Mouse (Mus musculus): ENCODE results near the gene Gm28035. TPM values are rescaled to one million over a fixed set of nuclear protein-coding genes. Genes with fewer than 3 reads are reported as not detected.
A peak's percentile ranks its signal among the peaks of the same experiment; 100 is the strongest.

The Gm28035 gene
- polyA plus RNA-seq, 1 experiment from 2014 or later: 0.25 TPM

- peaks cover 14% of the 10 kb centered on the region for H3K4me1 ChIP-seq (ENCODE audit: control insufficient read depth, insufficient read depth, low read length)
- H3K27me3 ChIP-seq (ENCODE audit: control insufficient read depth, insufficient read depth, low read length): no peaks in the 10 kb centered on the region
- 88% methylated on average over 5 of the region's 5 CpGs for WGBS
- no peak overlapping the region for H3K4me3 ChIP-seq (replicated peaks; ENCODE audit: low read depth, low read length)
- ATAC-seq (ENCODE audit: low FRiP score, low TSS enrichment) (no peak), DNase-seq (no peak)
- no peak overlapping the region for H3K27ac ChIP-seq (replicated peaks; ENCODE audit: low read depth, low read length)
- H3K36me3 ChIP-seq (ENCODE audit: control insufficient read depth, insufficient read depth, low read length): peaks cover 6% of the 10 kb centered on the region
- H3K9ac ChIP-seq (replicated peaks; ENCODE audit: low read length): no peak overlapping the region
- H3K9me3 ChIP-seq (ENCODE audit: control insufficient read depth, low read length): no peaks in the 10 kb centered on the region
- no peak overlapping the region for H3K4me2 ChIP-seq (ENCODE audit: low read length)
Measured at GRCm38 (mm10) chr2:30235593-30235992, 4.8 kb upstream of the Gm28035 start.

DNA sequence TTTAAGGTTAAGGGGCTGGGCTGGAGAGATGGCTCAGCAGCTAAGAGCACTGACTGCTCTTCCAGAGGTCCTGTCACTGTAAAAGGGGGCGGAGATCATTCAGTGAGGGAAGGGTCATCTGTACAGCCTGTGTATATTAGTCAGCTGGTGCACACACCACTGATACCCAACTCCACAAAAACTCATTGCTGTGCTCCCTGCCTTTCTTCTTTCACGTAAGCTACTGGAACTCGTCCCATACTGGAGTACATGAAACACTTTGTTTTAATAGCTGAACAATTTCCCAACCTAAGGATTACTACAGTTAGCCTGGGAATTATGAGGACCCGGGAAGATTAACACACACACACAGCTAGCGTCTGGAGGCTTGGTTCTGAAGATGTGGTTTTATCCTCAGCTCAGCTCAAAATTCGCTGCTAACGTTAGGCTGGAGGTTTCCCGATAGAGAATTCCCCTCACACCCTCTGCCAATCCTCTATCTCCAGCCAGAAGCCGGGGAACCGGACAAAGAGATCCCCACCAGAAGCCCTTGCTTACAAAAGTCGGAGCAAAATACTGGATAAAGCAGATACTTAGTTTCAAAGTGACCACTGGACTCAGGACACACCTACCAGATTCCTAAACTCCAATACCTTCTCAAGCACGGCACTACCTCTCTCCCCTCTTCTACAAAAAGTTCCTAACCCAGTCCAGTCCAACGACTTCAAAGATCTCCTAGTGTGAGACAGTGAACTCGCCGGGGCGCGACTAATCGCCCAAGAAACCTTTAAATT, 3.8 kb upstream of the Gm28035 start:
- Histone ChIP-seq H3K36me3 (ENCODE audit: control insufficient read depth, insufficient read depth, low read length) (peaks cover 17% of the 10 kb centered on the region), H3K4me1 (ENCODE audit: control insufficient read depth, insufficient read depth, low read length) (peaks cover 14% of the 10 kb centered on the region), H3K27ac (replicated peaks; ENCODE audit: low read depth, low read length) (peak overlapping the region; percentile 93), H3K27me3 (ENCODE audit: control insufficient read depth, insufficient read depth, low read length) (no peaks in the 10 kb centered on the region), H3K9ac (replicated peaks; ENCODE audit: low read length) (peak overlapping the region; percentile 51), H3K4me2 (ENCODE audit: low read length) (peak overlapping the region; percentile 71), H3K9me3 (ENCODE audit: control insufficient read depth, low read length) (no peaks in the 10 kb centered on the region), H3K4me3 (replicated peaks; ENCODE audit: low read depth, low read length) (peak overlapping the region; percentile 88)
- ATAC-seq (ENCODE audit: low FRiP score, low TSS enrichment): no peak
- 4% methylated on average over 18 of the region's 18 CpGs for WGBS
- peak; percentile 37 for DNase-seq

GRCm38 (mm10) chr2:30237199-30237880, 3.0 kb upstream of the Gm28035 start, which contains the start of gene Lrrc8a:
Gene Lrrc8a, plus strand, starts transcription at chr2:30237715.
- peak within 1 kb of the TSS; percentile 86 for H3K9ac ChIP-seq (replicated peaks; ENCODE audit: low read length)
- under 1% methylated on average over 67 of the region's 67 CpGs for WGBS
- peaks cover 24% of the 10 kb centered on the region for H3K36me3 ChIP-seq (ENCODE audit: control insufficient read depth, insufficient read depth, low read length)
- peak within 1 kb of the TSS; percentile 88 for H3K4me3 ChIP-seq (replicated peaks; ENCODE audit: low read depth, low read length)
- no peaks in the 10 kb centered on the region for H3K27me3 ChIP-seq (ENCODE audit: control insufficient read depth, insufficient read depth, low read length)
- H3K4me2 ChIP-seq (ENCODE audit: low read length): peak within 1 kb of the TSS; percentile 71
- DNase-seq (peak; percentile 99), ATAC-seq (ENCODE audit: low FRiP score, low TSS enrichment) (peak; percentile 97)
- peak within 1 kb of the TSS; percentile 93 for H3K27ac ChIP-seq (replicated peaks; ENCODE audit: low read depth, low read length)
- H3K9me3 ChIP-seq (ENCODE audit: control insufficient read depth, low read length): no peaks in the 10 kb centered on the region
- H3K4me1 ChIP-seq (ENCODE audit: control insufficient read depth, insufficient read depth, low read length): peaks cover 14% of the 10 kb centered on the region

GRCm38 (mm10) chr2:30237881-30238280, 2.5 kb upstream of the Gm28035 start:
- H3K4me2 ChIP-seq (ENCODE audit: low read length): peak overlapping the region; percentile 60
- H3K4me1 ChIP-seq (ENCODE audit: control insufficient read depth, insufficient read depth, low read length): peaks cover 14% of the 10 kb centered on the region
- H3K27ac ChIP-seq (replicated peaks; ENCODE audit: low read depth, low read length): peak overlapping the region; percentile 93
- WGBS: under 1% methylated on average over 37 of the region's 42 CpGs
- ATAC-seq (ENCODE audit: low FRiP score, low TSS enrichment): peak; percentile 88
- no peaks in the 10 kb centered on the region for H3K9me3 ChIP-seq (ENCODE audit: control insufficient read depth, low read length)
- H3K4me3 ChIP-seq (replicated peaks; ENCODE audit: low read depth, low read length): peak overlapping the region; percentile 88
- H3K27me3 ChIP-seq (ENCODE audit: control insufficient read depth, insufficient read depth, low read length): no peaks in the 10 kb centered on the region
- H3K9ac ChIP-seq (replicated peaks; ENCODE audit: low read length): peak overlapping the region; percentile 86
- peak; percentile 79 for DNase-seq
- H3K36me3 ChIP-seq (ENCODE audit: control insufficient read depth, insufficient read depth, low read length): peaks cover 28% of the 10 kb centered on the region

- H3K4me3 ChIP-seq (replicated peaks; ENCODE audit: low read depth, low read length): peak overlapping the region; percentile 88
- no peaks in the 10 kb centered on the region for H3K9me3 ChIP-seq (ENCODE audit: control insufficient read depth, low read length)
- H3K4me1 ChIP-seq (ENCODE audit: control insufficient read depth, insufficient read depth, low read length): peaks cover 14% of the 10 kb centered on the region
- no peaks in the 10 kb centered on the region for H3K27me3 ChIP-seq (ENCODE audit: control insufficient read depth, insufficient read depth, low read length)
- H3K9ac ChIP-seq (replicated peaks; ENCODE audit: low read length): peak overlapping the region; percentile 86
- H3K27ac ChIP-seq (replicated peaks; ENCODE audit: low read depth, low read length): no peak overlapping the region
- 79% methylated on average over 3 of the region's 3 CpGs for WGBS
- ATAC-seq (ENCODE audit: low FRiP score, low TSS enrichment): no peak
- DNase-seq: no peak
- peak overlapping the region; percentile 60 for H3K4me2 ChIP-seq (ENCODE audit: low read length)
- H3K36me3 ChIP-seq (ENCODE audit: control insufficient read depth, insufficient read depth, low read length): peaks cover 39% of the 10 kb centered on the region
Measured at GRCm38 (mm10) chr2:30238906-30239465, 1.4 kb upstream of the Gm28035 start.

DNA sequence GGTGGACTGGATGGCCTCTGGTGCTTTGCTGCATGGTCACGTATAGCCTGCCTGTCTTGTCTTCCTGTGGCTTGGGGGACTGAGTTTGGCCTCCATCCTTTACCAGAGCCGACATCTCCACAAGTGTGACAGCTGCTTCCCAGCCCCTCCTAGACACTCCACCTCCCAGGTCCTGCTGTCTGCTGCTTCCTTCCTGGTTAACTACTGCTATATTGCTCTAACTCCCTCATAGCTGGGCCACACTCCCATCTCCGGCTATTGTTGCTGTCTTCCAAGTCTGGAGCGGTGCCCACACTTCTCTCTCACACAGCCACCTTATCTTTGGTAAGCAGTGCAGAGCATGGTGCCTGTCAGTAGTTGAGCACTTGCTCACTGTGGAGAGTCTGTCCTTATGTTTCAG, 590 bp upstream of the Gm28035 start:
- Histone ChIP-seq H3K36me3 (ENCODE audit: control insufficient read depth, insufficient read depth, low read length) (peaks cover 47% of the 10 kb centered on the region), H3K9me3 (ENCODE audit: control insufficient read depth, low read length) (no peaks in the 10 kb centered on the region), H3K27ac (replicated peaks; ENCODE audit: low read depth, low read length) (no peak overlapping the region), H3K27me3 (ENCODE audit: control insufficient read depth, insufficient read depth, low read length) (no peaks in the 10 kb centered on the region), H3K4me2 (ENCODE audit: low read length) (peak overlapping the region; percentile 60; the same call in 1 of the 2 replicates), H3K9ac (replicated peaks; ENCODE audit: low read length) (no peak overlapping the region), H3K4me3 (replicated peaks; ENCODE audit: low read depth, low read length) (no peak overlapping the region), H3K4me1 (ENCODE audit: control insufficient read depth, insufficient read depth, low read length) (peaks cover 14% of the 10 kb centered on the region)
- WGBS: 94% methylated on average over 4 of the region's 4 CpGs
- ATAC-seq (ENCODE audit: low FRiP score, low TSS enrichment) (no peak), DNase-seq (no peak)

- Histone ChIP-seq H3K4me3 (replicated peaks; ENCODE audit: low read depth, low read length) (no peak overlapping the region), H3K4me2 (ENCODE audit: low read length) (no peak overlapping the region), H3K9me3 (ENCODE audit: control insufficient read depth, low read length) (no peaks in the 10 kb centered on the region), H3K36me3 (ENCODE audit: control insufficient read depth, insufficient read depth, low read length) (peaks cover 54% of the 10 kb centered on the region), H3K27ac (replicated peaks; ENCODE audit: low read depth, low read length) (no peak overlapping the region), H3K9ac (replicated peaks; ENCODE audit: low read length) (no peak overlapping the region), H3K4me1 (ENCODE audit: control insufficient read depth, insufficient read depth, low read length) (peaks cover 14% of the 10 kb centered on the region), H3K27me3 (ENCODE audit: control insufficient read depth, insufficient read depth, low read length) (no peaks in the 10 kb centered on the region)
- DNase-seq: peak; percentile 33
- WGBS: 45% methylated on average over 4 of the region's 4 CpGs
- ATAC-seq (ENCODE audit: low FRiP score, low TSS enrichment): no peak
Measured at GRCm38 (mm10) chr2:30242509-30242908, 2.1 kb downstream of the Gm28035 start.

GRCm38 (mm10) chr2:30243391-30243790, 3.0 kb downstream of the Gm28035 start:
- DNase-seq (no peak), ATAC-seq (ENCODE audit: low FRiP score, low TSS enrichment) (no peak)
- Histone ChIP-seq H3K4me1 (ENCODE audit: control insufficient read depth, insufficient read depth, low read length) (peaks cover 14% of the 10 kb centered on the region), H3K9ac (replicated peaks; ENCODE audit: low read length) (no peak overlapping the region), H3K9me3 (ENCODE audit: control insufficient read depth, low read length) (no peaks in the 10 kb centered on the region), H3K4me3 (replicated peaks; ENCODE audit: low read depth, low read length) (no peak overlapping the region), H3K27me3 (ENCODE audit: control insufficient read depth, insufficient read depth, low read length) (no peaks in the 10 kb centered on the region), H3K27ac (replicated peaks; ENCODE audit: low read depth, low read length) (no peak overlapping the region), H3K4me2 (ENCODE audit: low read length) (no peak overlapping the region), H3K36me3 (ENCODE audit: control insufficient read depth, insufficient read depth, low read length) (peaks cover 60% of the 10 kb centered on the region)
- 96% methylated on average over 4 of the region's 4 CpGs for WGBS

Measured in midbrain, embryonic 14.5 days (tissue).